Mouse (Mus musculus) heart, adult 2 months (tissue): ENCODE data around the gene Bpifb9b.
"Not testable (repeated sequence)": the region's sequence is repeated elsewhere in the genome, so short reads cannot be mapped to it uniquely, and the experiment has no call there.

Experiments used
- CTCF ChIP-seq: fragments of 200-600 bp; IDR thresholded peaks from 2 replicates; pipeline ENCODE4 v1.8.1; 2022; ENCODE audit warnings: antibody characterized with exemption, mild to moderate bottlenecking, moderate library complexity
- EP300 ChIP-seq: fragments of 200-500 bp; IDR thresholded peaks from 2 replicates; pipeline ENCODE4 v1.6.1; 2011; ENCODE audit warnings: low read depth, low read length, control low read depth; ENCODE audit not compliant: insufficient read depth
- POLR2A ChIP-seq: fragments of 200-500 bp; IDR thresholded peaks from 2 replicates; pipeline ENCODE4 v1.6.1; 2011; ENCODE audit warnings: mild to moderate bottlenecking, low read depth, low read length, control low read depth; ENCODE audit not compliant: insufficient read depth

- not testable (repeated sequence) for TF ChIP-seq CTCF, POLR2A, EP300
Observed at GRCm38 (mm10) chr2:154257554-154257953, 49.5 kb upstream of the Bpifb9b start, which contains the start of gene Bpifb9a.
